Mouse (Mus musculus): Measurements from ENCODE around the gene Bean1. TPM values are rescaled to one million over a fixed set of nuclear protein-coding genes. Genes with fewer than 3 reads are reported as not detected.

Gene Bean1
- total RNA-seq, 2 experiments from 2014 or later: not detected

DNA sequence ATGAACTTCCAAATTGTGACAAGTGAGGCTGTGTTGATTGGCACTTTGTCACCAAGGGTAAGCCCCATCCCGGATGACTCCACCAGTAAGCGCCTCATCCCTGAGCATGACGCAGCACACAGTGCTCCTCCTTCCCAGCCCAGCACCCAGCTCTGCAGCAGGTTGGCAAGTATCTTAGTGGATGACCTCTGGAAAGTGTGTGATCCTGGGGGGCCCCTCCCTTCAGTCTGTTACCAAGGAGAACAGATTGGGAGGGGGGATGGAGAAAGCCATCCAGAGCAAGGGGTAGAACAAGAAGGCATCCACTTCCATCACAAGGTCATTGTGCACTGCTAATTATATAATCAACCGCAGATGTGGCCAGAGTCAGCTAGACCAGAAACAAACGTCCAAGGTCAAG lies 9.5 kb upstream of the Bean1 start:
- no peak for ATAC-seq (replicated peaks; ENCODE audit: low FRiP score, low TSS enrichment, poor library complexity, severe bottlenecking)

DNA sequence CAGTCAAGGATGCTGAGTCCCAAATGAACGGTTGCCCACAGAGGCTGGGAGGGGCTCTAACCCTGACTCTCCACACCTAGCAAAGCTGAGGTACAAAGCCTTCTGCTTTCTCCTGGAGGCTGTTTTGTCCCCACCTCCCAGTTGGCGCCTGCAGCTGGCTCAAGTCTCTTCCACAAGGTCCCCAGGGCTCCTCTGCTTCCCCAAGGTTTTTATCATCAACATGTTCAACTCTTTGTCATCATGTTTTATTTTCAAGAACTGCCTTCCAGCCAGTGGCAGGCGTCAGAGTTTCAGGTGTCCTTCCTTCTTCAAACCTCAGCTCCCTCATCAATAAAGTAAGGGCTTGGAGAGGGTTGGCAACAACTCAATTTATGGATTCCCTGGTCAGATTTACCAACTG lies 781 bp upstream of the Bean1 start:
- no peak for ATAC-seq (replicated peaks; ENCODE audit: low FRiP score, low TSS enrichment, poor library complexity, severe bottlenecking)

DNA sequence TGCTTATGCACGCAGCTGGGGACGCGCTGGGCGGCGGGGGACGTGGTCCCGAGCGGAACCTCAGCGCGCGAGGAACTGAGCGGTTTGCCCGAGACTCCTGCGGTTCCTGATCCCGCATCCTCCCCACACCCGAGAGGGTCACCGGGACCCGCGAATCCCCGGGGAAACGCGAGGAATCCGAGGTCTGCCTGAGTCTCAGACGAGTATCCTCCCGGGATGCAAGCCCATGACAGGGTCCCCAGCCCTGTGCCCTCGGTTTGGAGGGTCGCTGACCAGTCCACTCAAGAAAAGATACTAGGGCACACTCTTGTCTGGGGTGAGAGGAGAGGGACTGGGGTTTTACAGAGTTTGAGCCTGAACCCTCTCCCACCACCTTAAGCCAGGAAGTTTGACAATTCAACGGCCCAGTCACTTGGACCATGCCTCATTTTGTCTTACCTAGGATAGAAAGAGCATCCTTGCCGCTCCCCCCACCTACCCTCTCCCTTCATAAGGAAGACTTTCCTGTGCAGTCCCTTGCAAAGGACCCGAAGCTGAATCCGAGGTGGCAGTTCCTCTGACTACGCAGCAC lies 893 bp downstream of the Bean1 start:
- no peak for ATAC-seq (replicated peaks; ENCODE audit: low FRiP score, low TSS enrichment, poor library complexity, severe bottlenecking)

DNA sequence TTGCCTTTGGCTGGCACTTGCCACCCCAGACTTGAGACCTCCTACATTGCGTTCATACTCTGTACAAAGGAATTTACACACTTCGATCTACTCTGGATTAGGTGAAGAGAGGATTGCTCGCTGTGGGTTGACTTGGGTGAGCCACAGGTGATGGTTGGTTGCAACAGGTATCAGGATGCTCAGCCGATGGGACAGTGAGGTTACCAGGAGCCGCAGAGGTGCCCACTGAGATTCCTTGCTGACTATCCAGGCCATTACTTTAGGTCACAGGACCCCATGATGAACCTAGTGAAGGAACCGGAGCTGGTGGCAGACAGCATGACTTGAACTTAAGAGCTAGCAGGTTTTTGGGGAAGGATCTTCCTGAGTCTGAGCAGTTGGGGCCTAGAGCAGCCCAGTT lies 2.2 kb downstream of the Bean1 start:
- ATAC-seq (replicated peaks; ENCODE audit: low FRiP score, low TSS enrichment, poor library complexity, severe bottlenecking): no peak

DNA sequence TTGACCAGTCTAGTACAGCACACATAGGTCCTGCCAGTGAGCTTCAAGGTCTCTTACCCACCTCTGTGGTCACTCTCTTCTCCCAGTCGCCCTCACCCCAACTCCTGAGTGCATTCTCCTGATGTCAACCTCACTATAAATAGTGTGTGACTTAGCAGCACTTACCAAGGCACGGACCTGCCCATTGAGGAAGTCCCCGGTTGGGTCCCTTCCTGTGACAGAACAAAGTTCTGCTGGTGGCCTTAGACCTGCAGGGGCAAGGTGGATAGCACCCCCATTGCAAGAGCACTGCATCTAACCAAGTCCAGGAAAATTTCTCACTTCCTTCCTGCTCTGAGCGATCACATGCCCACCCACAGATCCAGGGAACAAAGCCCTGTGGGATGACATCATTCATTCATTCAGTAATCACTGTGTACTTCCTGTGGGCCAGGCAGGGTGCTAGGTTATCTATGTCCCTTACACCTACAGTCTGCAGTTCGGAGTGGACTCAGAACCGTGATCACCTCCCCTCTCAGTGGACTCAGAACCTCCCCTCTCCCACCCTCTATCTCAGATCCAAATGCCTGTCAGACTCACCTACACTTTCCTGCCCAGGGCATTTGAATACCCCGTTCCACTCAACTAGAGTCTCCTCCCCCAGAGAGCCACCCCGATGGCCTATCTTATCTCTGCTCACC lies 5.7 kb downstream of the Bean1 start:
- ATAC-seq (replicated peaks; ENCODE audit: low FRiP score, low TSS enrichment, poor library complexity, severe bottlenecking): no peak

DNA sequence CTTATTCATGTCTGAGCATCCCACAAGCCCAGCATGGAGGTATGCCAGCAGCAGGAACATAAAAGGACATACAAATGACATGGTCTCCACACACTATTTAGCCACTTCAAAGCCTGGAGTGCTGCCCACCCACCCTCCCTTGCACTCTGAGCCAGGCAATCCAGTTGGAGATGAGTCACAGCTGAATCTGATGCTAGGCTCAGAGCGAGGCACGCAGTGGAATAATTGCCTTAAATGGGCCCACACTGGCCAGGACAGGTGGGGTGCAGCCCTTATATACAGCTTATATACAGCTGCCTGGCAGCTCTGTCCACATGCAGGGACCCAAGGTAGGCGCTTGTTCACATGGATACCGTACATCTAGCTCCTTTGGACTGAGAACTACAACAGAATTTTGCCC lies 6.8 kb downstream of the Bean1 start:
- ATAC-seq (replicated peaks; ENCODE audit: low FRiP score, low TSS enrichment, poor library complexity, severe bottlenecking): no peak

DNA sequence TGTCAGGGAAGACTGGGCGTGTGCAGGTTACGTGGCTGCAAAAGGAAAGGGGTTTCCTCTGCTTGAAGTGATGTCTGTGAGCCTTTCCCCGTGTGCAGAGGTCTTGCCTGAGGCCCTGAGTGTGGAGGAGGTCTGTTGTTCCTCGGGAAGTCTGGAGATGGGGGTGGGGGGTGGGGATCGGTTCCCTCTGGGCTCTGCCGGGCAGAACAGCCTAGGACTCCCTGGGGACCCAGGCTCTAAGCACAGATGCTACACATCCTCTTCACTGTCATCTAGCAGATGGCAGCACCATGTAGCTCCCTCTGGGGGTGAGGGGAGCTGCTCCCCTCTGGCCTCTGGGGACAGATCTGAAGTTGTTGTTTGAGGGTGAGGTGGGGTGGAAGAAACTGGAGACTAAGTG lies 14.7 kb downstream of the Bean1 start:
- no peak for ATAC-seq (replicated peaks; ENCODE audit: low FRiP score, low TSS enrichment, poor library complexity, severe bottlenecking)

DNA sequence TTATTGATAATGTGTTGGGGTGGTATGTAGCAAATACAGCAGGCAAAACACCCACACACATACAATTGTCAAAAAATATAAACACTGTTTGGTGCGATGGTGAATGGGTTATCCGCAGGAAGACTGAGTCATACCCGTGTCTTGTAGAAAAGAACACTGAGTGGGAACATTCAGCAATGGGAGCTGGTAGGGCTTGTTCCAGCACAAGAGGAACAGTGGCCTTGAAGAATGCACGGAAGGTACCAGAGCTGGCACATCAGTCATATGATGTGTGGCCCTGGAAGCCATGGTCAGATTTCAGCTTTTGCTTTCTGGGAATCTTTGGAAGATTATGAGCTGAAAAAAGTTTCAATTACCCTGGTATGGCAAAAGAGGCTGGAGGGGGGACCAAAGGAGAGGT lies 16.6 kb downstream of the Bean1 start:
- no peak for ATAC-seq (replicated peaks; ENCODE audit: low FRiP score, low TSS enrichment, poor library complexity, severe bottlenecking)

DNA sequence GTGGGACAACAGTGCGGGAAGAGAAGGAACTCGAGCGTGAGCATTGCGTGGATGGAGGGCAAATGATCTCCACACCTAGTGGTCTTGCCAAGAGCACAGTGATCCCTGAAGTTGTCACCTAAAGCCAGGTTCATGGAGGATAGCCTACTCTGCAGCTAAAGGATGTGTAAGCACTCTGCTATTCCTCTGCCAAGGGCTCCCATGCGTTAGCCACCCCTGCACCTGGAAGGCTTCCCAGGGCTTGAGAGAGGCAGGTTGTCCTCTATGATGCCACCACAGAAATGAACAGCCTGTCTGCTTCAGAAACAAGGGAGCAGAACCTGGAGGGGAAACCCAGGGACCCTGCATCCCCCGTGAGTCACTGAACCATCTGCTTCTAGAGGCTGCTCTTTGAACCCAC lies 17.4 kb downstream of the Bean1 start:
- no peak for ATAC-seq (replicated peaks; ENCODE audit: low FRiP score, low TSS enrichment, poor library complexity, severe bottlenecking)

DNA sequence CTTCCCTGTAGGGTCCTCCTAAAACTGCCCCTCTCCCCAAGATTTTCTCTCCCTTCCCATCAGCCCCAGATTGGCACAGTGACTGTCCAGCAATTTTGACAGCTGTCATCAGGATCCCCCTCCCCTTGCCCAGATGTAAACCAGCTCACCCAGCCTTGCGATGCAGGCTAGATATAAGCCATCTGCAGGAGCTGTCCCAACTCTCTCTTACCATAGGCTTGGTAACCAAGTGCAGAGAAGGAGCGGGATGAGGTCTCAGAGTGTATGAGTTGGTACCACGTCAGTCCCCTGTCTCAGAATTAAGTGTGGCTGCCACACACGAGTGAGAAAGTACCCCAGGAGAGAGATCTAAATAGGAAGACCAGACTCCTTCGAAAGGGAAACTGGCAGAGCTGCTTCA lies 18.2 kb downstream of the Bean1 start:
- ATAC-seq (replicated peaks; ENCODE audit: low FRiP score, low TSS enrichment, poor library complexity, severe bottlenecking): no peak

DNA sequence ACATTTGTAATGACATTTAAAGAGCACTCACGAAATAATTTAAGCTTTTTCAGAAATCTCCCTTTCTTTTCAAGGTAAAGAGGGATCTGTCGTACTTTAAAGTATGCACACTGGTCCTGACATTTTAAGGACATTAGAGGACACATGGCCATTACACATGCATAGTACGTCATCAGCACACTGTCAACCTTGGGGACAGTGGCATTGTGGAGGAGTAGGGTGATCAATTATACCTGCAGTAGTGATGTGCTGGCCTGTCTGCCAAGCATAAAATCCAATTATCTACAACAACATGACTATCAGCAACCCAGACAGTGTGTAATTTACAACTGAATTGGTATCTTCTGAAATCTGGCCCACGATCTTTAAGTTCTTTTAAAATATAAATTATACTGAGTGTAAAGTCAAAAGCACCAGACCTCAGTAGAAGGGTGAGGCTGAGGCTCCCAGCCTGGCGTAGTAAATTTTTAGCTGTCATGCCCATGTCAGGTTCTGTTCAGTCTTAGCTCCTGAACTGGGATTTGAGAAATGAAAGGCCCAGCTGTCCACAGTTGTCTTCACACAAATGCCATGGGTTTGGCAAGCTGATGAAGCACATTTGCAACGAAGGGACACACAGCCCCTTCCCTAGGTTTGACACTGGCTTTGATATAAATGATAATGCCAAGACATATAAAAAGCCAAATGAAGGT lies 20.7 kb downstream of the Bean1 start:
- ATAC-seq (replicated peaks; ENCODE audit: low FRiP score, low TSS enrichment, poor library complexity, severe bottlenecking): no peak

DNA sequence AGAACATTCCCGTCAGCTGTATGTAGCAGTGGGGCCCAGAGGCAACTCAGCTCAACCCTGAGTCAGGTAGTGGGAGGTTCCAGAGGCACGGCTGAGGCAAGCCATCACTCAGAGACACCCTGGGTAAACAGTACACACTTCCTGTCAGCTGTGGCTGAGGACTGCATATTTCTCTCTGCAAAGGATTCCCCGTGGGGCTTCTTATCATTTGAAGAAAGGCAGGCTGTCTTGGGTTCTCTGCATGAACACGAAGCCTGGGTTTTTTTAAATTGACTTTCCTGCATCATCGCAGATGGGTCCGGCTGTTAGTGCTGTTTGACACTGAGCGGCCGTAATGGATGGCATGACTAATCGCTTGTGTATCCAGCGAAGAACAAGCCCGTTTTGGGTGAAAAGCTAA lies 21.3 kb downstream of the Bean1 start:
- no peak for ATAC-seq (replicated peaks; ENCODE audit: low FRiP score, low TSS enrichment, poor library complexity, severe bottlenecking)

DNA sequence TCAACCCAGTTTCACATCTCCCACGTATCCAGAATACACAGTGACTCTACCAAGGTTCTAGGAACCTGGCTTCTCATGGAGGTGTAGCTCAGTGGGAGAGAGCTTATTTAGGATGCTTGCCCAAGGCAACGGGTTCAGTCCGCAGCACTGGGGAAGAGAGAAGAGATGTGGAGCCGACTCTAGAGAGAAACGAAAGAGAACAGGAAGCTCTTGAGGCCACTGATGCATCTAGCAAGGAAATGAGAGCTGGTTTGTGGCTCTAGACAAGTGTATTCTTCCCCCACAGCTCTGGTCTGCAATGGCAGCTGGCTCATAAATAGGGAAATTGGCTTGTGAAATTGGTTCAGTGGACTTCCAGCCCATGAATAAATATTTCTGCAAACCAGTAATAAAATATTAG lies 29.6 kb downstream of the Bean1 start:
- no peak for ATAC-seq (replicated peaks; ENCODE audit: low FRiP score, low TSS enrichment, poor library complexity, severe bottlenecking)

DNA sequence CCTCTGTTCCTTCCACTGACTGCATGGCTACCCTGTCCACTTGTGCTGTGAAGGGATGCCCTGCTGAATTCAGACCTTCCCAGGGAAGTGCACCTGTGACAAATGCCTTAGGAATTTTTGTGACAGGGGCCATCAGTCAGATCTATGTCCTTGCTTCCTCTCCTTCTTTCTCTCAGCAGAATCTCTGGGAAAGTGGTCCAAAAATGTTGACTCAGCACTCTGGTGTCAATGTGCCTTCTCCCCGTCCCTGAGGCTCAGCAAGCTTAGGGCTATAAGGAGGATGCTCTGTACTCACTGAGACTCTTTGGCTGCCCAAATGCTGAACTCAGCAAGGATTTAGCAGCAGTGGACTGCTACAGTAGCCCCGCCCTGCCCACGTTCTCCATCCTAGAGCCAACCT lies 31.4 kb downstream of the Bean1 start:
- ATAC-seq (replicated peaks; ENCODE audit: low FRiP score, low TSS enrichment, poor library complexity, severe bottlenecking): no peak

DNA sequence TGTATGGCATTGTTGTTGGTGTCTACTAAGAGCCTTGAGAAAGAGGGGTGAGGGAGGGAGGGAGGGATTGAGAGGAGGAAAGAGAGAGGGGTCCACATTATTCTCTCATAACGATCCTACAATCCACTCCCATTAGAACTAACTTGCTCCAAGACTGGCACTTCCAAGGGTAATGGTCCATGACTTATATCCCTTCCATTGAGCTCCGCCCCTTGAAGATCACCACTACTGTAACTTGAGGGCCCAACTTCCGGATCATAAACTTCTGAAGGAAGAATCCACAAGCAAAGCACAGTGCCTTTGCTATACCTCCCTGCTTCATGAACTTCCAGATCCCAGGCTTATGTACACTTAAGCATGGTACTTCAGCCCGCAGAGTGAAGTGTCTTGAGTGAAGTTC lies 32.1 kb downstream of the Bean1 start:
- no peak for ATAC-seq (replicated peaks; ENCODE audit: low FRiP score, low TSS enrichment, poor library complexity, severe bottlenecking)

DNA sequence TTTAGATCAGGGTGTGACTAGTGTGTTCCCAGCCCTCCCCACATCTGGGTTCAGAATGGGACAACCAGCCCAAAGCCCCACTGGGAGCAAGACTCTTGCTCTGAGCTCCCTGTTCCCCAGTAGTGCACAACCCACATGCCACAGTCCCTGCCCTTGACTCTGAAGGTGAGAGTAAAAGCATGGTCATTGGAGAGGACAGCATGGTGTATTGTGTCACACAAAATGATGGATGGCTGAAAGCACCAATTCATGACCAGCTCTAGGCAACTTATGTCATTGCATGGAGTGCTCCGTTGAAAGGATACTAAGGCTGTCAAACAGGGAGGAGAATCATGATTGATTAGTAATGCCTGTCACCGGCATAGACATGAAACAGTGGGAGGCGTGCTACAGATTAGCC lies 35.0 kb downstream of the Bean1 start:
- ATAC-seq (replicated peaks; ENCODE audit: low FRiP score, low TSS enrichment, poor library complexity, severe bottlenecking): no peak

DNA sequence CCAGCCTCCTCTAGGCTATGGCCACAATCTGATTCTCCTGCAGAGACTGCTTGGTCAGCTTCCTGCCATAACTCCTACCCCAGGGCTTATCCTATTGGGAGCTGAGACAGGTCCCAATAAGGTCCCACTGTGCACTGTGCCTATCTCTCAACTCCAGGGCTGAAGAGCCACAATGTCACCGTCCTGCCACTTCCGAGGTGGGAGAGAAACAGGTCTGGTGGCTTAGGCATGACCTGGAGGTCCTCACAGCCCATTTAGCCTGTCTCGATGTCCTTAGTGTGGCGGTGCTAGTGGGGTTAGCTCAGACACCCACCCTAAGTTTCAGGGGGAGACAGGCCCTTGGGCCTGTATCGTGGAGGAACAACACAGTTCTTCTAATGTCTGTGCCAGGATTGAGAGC lies 47.4 kb downstream of the Bean1 start:
- ATAC-seq (replicated peaks; ENCODE audit: low FRiP score, low TSS enrichment, poor library complexity, severe bottlenecking): no peak

DNA sequence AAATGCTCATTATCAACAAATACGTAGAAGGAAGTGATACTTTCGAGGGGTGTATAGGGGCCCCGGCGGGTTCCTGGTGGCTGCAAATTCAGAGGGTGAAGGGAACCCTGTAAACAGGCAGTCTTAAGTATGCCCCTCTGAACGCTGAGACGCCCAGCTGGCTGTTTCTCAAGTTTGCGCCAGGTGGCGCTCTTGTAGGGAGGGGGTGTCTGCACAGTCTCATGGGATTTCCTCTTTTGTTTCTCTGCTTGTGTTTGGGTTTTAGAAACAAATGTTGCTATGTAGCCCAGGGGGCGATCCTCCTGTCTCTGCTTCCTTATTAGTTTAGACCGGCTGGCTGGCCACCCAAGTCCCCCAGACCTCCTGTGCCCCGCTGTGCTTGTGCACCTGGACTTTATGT lies 48.8 kb downstream of the Bean1 start:
- peak; percentile 87 for ATAC-seq (replicated peaks; ENCODE audit: low FRiP score, low TSS enrichment, poor library complexity, severe bottlenecking)

DNA sequence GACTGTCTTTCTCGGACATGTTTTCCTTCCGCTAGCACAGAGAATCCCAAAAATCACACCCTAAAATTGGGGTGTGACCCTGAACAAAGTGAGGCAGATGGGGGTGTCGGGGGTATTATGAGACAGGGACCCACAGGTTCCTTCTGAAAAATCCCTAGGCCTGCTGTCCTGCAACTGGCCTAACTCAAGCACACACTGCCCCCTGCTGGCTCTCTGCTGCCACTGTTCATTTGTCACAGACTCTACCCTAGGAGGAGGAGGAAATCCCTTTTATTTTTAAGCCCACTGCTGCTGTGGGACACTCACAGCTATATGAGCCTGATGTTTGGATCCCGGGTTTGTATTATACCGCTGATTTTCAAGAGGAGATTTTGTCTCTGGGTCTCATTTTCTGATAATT lies 49.6 kb downstream of the Bean1 start:
- peak; percentile 74 for ATAC-seq (replicated peaks; ENCODE audit: low FRiP score, low TSS enrichment, poor library complexity, severe bottlenecking)

DNA sequence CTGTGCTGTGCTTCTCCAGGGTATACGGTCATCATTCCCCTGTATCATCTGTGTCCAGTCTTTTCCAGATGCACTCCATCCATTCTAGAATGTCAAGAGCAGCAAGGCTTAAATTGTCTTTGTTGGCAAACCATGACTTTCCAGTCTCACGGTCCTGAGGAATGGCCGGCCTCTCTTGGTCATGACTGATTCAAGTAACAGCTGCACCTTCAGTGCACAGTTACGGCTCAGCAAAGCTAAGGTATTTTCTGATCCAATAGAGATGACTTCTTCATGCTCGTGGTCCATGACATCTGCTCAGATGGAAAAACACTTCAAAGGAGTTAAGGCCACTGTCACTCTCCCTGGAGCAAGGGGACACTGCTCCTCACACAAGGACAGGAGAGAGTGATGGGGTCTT lies 56.8 kb downstream of the Bean1 start:
- no peak for ATAC-seq (replicated peaks; ENCODE audit: low FRiP score, low TSS enrichment, poor library complexity, severe bottlenecking)

DNA sequence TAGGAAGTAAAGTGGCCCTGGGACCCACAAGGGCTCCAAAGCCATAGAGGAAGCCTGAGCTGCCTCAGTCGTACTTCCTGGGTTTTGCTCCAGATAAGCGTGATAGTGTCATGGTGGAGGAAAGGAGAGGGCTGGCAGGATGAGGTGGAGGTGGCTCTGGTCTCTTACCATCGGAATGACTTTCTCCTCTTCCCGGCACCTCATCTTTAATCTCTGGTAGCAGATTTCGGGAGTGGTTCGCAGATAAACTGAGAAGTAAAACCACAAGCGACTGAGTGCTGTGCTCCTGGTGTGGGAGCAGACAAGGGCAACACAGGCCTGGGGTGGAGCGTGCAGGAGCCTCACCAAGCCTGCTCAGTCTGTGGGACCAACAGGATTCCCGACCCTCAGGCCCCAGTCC lies 60.1 kb downstream of the Bean1 start:
- peak; percentile 81 for ATAC-seq (replicated peaks; ENCODE audit: low FRiP score, low TSS enrichment, poor library complexity, severe bottlenecking)

Measured in megakaryocyte-erythroid progenitor cell, adult 5-6 weeks (primary cell).